Mouse (Mus musculus) small intestine, adult 2 months (tissue): ENCODE measurements around the gene Dmrtc2.

Experiments
- CTCF ChIP-seq: fragments of 200-500 bp; IDR thresholded peaks from 2 replicates; pipeline ENCODE4 v1.5.1; 2012; ENCODE audit warnings: low read depth, mild to moderate bottlenecking, control low read depth, inconsistent platforms, low read length, moderate library complexity, mixed read lengths; ENCODE audit not compliant: insufficient replicate concordance, insufficient read length; ENCODE audit errors: extremely low read depth
- POLR2A ChIP-seq: fragments of 200-500 bp; IDR thresholded peaks from 2 replicates; pipeline ENCODE4 v1.6.1; 2012; ENCODE audit warnings: low read depth, mild to moderate bottlenecking, control low read depth, inconsistent platforms, low read length, moderate library complexity

DNA sequence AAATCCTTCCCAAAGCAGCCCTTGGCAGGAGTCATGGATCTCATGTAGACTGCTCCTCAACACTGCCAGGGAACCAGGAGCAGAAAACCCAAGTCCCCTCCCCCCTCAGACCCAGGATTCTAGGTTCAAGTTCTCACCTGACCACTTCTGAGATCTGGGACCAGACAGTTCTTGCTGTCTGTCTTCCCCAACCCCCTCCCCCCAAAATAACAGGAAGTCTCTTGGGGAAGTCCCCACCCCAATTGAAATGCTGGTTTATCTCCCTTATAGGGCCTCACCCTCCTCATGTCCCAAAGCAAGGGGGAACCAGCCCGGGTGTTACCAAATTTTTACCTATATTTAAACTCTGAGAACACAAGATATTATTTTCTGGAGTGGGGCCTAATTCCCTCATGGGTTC is 32.0 kb downstream of the Dmrtc2 start:
- TF ChIP-seq CTCF (no peak), POLR2A (no peak)
